Mouse (Mus musculus): Measurements from ENCODE around the gene Il23a. TPM values are rescaled to one million over a fixed set of nuclear protein-coding genes. Genes with fewer than 3 reads are reported as not detected.

Gene Il23a
- polyA plus RNA-seq (2015; fragmentation: Nextera tagmentation; extraction: Ambion mirVana), result 0.06 and 0.12 TPM in 2 replicates

DNA sequence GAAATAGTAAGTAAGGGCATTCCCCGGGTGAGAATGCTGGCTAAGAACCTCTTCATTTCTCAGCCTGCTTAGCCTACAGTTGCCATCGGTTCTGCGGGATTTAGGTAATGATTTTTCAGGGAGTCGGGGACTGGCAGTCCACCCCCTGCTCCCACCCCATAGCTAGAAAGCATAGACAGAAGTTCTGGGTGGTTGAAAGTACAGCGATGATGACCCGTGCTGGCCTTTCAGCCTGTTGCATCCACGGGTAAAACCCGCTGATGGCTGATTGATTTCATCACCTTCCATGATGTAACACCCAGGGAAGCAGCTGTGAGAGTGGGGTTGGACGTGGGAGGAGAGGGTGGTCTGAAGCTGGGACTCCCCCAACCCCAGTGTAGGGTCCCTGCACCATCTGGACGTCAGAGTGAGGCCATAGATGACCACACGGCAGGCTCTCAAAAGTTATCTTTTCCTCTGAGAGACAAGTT lies at the start of gene Il23a:
TSS of gene Il23a (minus strand) at position 51 of the 470 bp plus-strand sequence.
- Histone ChIP-seq H3K27ac (ENCODE audit: low read length) (0 out of 2 replicates have a peak within 1 kb of the TSS, but pooled peaks have one; percentile 35), H3K4me1 (ENCODE audit: control insufficient read depth, low read depth, low read length) (peaks cover 12% of the 10 kb centered on the region), H3K9ac (ENCODE audit: low read depth, low read length) (no peak within 1 kb of the TSS), H3K4me2 (ENCODE audit: low read depth, low read length) (no peak within 1 kb of the TSS), H3K27me3 (ENCODE audit: control insufficient read depth, insufficient read depth, low read depth, low read length) (no peaks in the 10 kb centered on the region), H3K36me3 (ENCODE audit: control insufficient read depth, insufficient read depth) (no peaks in the 10 kb centered on the region), H3K9me3 (replicated peaks; ENCODE audit: control insufficient read depth, low read length) (no peaks in the 10 kb centered on the region), H3K4me3 (ENCODE audit: low read depth, low read length) (no peak within 1 kb of the TSS)
- 63% methylated on average over 11 of the region's 11 CpGs for WGBS (ENCODE audit: insufficient replicate concordance)
- ATAC-seq (ENCODE audit: low read depth), result no peak

DNA sequence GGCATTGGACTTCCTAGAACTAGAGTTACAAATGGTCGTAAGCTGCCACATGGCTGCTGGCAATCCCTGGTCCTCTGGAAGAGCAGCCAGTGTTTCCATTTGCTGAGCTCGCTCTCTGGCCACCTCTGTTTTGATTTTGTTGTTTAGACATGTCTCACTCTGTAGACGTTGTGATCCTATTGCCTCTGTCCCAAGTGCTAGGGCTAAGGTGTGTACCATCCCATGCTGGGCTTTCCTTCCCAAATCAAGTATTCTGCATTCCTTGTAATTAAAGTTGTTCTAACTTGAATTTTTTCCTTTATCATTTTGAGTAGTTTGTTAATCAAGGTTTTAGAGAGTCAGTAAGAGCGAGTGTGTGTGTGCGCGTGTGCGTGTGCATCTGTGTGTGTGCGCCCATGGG lies 49.0 kb upstream of the Il23a start:
- H3K9me3 ChIP-seq (replicated peaks; ENCODE audit: control insufficient read depth, low read length), result no peaks in the 10 kb centered on the region
- H3K4me3 ChIP-seq (ENCODE audit: low read depth, low read length), result no peak overlapping the region
- no peak overlapping the region for H3K4me2 ChIP-seq (ENCODE audit: low read depth, low read length)
- H3K9ac ChIP-seq (ENCODE audit: low read depth, low read length), result no peak overlapping the region
- WGBS (ENCODE audit: insufficient replicate concordance), result 85% methylated on average over 8 of the region's 8 CpGs
- no peak for ATAC-seq (ENCODE audit: low read depth)
- no peak overlapping the region for H3K27ac ChIP-seq (ENCODE audit: low read length)
- no peaks in the 10 kb centered on the region for H3K27me3 ChIP-seq (ENCODE audit: control insufficient read depth, insufficient read depth, low read depth, low read length)
- peaks cover 16% of the 10 kb centered on the region for H3K36me3 ChIP-seq (ENCODE audit: control insufficient read depth, insufficient read depth)
- peaks cover 32% of the 10 kb centered on the region for H3K4me1 ChIP-seq (ENCODE audit: control insufficient read depth, low read depth, low read length)

- H3K36me3 ChIP-seq (ENCODE audit: control insufficient read depth, insufficient read depth), result no peaks in the 10 kb centered on the region
- peaks cover 50% of the 10 kb centered on the region for H3K4me1 ChIP-seq (ENCODE audit: control insufficient read depth, low read depth, low read length)
- ATAC-seq (ENCODE audit: low read depth), result peak; percentile 92
- H3K27me3 ChIP-seq (ENCODE audit: control insufficient read depth, insufficient read depth, low read depth, low read length), result no peaks in the 10 kb centered on the region
- H3K4me3 ChIP-seq (ENCODE audit: low read depth, low read length), result peak overlapping the region; percentile 48
- peak overlapping the region; percentile 55 for H3K9ac ChIP-seq (ENCODE audit: low read depth, low read length)
- 8% methylated on average over 7 of the region's 7 CpGs for WGBS (ENCODE audit: insufficient replicate concordance)
- peak overlapping the region; percentile 94 for H3K27ac ChIP-seq (ENCODE audit: low read length)
- H3K4me2 ChIP-seq (ENCODE audit: low read depth, low read length), result peak overlapping the region; percentile 76
- H3K9me3 ChIP-seq (replicated peaks; ENCODE audit: control insufficient read depth, low read length), result no peaks in the 10 kb centered on the region
Measured at GRCm38 (mm10) chr10:128344568-128345275, 46.2 kb upstream of the Il23a start.

DNA sequence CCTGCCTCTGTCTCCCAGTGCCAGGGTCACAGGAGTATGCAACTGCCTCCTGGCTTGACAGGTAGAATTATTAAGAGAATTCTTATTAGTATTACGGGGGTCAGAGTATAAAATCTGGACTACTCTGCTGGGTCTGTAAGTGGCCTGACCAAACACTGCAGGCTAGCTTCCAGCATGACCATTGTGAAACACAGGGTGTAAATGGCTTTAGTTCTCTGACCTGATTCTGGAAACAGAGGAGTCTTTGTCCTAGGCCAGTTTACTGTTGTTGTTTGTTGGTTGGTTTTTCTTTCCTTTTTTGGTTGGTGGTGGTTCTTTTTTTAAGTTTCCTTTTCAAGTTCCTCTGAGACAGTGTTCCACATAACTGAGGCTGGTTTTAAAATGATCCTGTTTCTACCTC lies 44.9 kb upstream of the Il23a start:
- H3K4me3 ChIP-seq (ENCODE audit: low read depth, low read length), result no peak overlapping the region
- ATAC-seq (ENCODE audit: low read depth), result no peak
- H3K27ac ChIP-seq (ENCODE audit: low read length), result peak overlapping the region; percentile 20
- no peak overlapping the region for H3K4me2 ChIP-seq (ENCODE audit: low read depth, low read length)
- no peaks in the 10 kb centered on the region for H3K9me3 ChIP-seq (replicated peaks; ENCODE audit: control insufficient read depth, low read length)
- peaks cover 62% of the 10 kb centered on the region for H3K4me1 ChIP-seq (ENCODE audit: control insufficient read depth, low read depth, low read length)
- no peaks in the 10 kb centered on the region for H3K36me3 ChIP-seq (ENCODE audit: control insufficient read depth, insufficient read depth)
- H3K27me3 ChIP-seq (ENCODE audit: control insufficient read depth, insufficient read depth, low read depth, low read length), result no peaks in the 10 kb centered on the region
- H3K9ac ChIP-seq (ENCODE audit: low read depth, low read length), result no peak overlapping the region
- WGBS (ENCODE audit: insufficient replicate concordance), result 85% methylated on average over 1 of the region's 1 CpGs

GRCm38 (mm10) chr10:128340257-128340656 lies 41.7 kb upstream of the Il23a start:
- no peak overlapping the region; the same call in 1 of the 2 replicates for H3K9ac ChIP-seq (ENCODE audit: low read depth, low read length)
- no peaks in the 10 kb centered on the region for H3K27me3 ChIP-seq (ENCODE audit: control insufficient read depth, insufficient read depth, low read depth, low read length)
- H3K4me2 ChIP-seq (ENCODE audit: low read depth, low read length), result peak overlapping the region; percentile 79; the same call in 1 of the 2 replicates
- no peak for ATAC-seq (ENCODE audit: low read depth)
- 39% methylated on average over 2 of the region's 2 CpGs for WGBS (ENCODE audit: insufficient replicate concordance)
- H3K9me3 ChIP-seq (replicated peaks; ENCODE audit: control insufficient read depth, low read length), result no peaks in the 10 kb centered on the region
- H3K4me1 ChIP-seq (ENCODE audit: control insufficient read depth, low read depth, low read length), result peaks cover 72% of the 10 kb centered on the region
- peak overlapping the region; percentile 46; the same call in 1 of the 2 replicates for H3K27ac ChIP-seq (ENCODE audit: low read length)
- no peak overlapping the region for H3K4me3 ChIP-seq (ENCODE audit: low read depth, low read length)
- H3K36me3 ChIP-seq (ENCODE audit: control insufficient read depth, insufficient read depth), result no peaks in the 10 kb centered on the region

GRCm38 (mm10) chr10:128338948-128339347 lies 40.4 kb upstream of the Il23a start:
- no peak for ATAC-seq (ENCODE audit: low read depth)
- H3K4me1 ChIP-seq (ENCODE audit: control insufficient read depth, low read depth, low read length), result peaks cover 67% of the 10 kb centered on the region

DNA sequence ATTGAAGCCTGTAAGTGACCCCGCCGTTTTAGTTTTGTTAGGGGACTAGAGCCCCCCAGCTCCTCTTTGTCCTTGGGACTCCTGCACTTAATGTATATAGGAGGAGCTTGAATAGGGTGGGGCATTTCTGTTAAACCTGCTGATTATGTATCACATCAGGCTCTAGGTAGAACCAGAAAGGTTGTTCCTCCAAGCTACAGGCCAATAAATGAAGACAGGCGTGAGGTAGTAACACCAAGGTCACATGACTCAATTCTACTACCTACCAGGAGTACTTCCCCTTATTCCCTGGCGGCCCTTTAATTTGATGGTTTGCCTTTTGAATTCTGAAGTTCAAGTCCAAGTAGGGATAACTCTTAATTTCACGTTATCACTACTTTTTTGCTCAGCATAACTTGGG lies 39.9 kb upstream of the Il23a start:
- Histone ChIP-seq H3K9ac (ENCODE audit: low read depth, low read length) (peak overlapping the region; percentile 93), H3K4me2 (ENCODE audit: low read depth, low read length) (peak overlapping the region; percentile 79), H3K4me3 (ENCODE audit: low read depth, low read length) (peak overlapping the region; percentile 95), H3K27me3 (ENCODE audit: control insufficient read depth, insufficient read depth, low read depth, low read length) (no peaks in the 10 kb centered on the region), H3K27ac (ENCODE audit: low read length) (peak overlapping the region; percentile 98), H3K4me1 (ENCODE audit: control insufficient read depth, low read depth, low read length) (peaks cover 62% of the 10 kb centered on the region), H3K36me3 (ENCODE audit: control insufficient read depth, insufficient read depth) (no peaks in the 10 kb centered on the region), H3K9me3 (replicated peaks; ENCODE audit: control insufficient read depth, low read length) (no peaks in the 10 kb centered on the region)
- WGBS (ENCODE audit: insufficient replicate concordance), result 8% methylated on average over 5 of the region's 5 CpGs
- ATAC-seq (ENCODE audit: low read depth), result peak; percentile 1; the same call in 1 of the 2 replicates

More at GRCm38 (mm10) chr10:128338948-128339347, 40.4 kb upstream of the Il23a start:
- H3K36me3 ChIP-seq (ENCODE audit: control insufficient read depth, insufficient read depth), result no peaks in the 10 kb centered on the region
- 40% methylated on average over 2 of the region's 2 CpGs for WGBS (ENCODE audit: insufficient replicate concordance)
- no peaks in the 10 kb centered on the region for H3K27me3 ChIP-seq (ENCODE audit: control insufficient read depth, insufficient read depth, low read depth, low read length)
- peak overlapping the region; percentile 79 for H3K4me2 ChIP-seq (ENCODE audit: low read depth, low read length)
- no peaks in the 10 kb centered on the region for H3K9me3 ChIP-seq (replicated peaks; ENCODE audit: control insufficient read depth, low read length)
- H3K27ac ChIP-seq (ENCODE audit: low read length), result peak overlapping the region; percentile 98
- H3K9ac ChIP-seq (ENCODE audit: low read depth, low read length), result peak overlapping the region; percentile 93
- H3K4me3 ChIP-seq (ENCODE audit: low read depth, low read length), result peak overlapping the region; percentile 95

DNA sequence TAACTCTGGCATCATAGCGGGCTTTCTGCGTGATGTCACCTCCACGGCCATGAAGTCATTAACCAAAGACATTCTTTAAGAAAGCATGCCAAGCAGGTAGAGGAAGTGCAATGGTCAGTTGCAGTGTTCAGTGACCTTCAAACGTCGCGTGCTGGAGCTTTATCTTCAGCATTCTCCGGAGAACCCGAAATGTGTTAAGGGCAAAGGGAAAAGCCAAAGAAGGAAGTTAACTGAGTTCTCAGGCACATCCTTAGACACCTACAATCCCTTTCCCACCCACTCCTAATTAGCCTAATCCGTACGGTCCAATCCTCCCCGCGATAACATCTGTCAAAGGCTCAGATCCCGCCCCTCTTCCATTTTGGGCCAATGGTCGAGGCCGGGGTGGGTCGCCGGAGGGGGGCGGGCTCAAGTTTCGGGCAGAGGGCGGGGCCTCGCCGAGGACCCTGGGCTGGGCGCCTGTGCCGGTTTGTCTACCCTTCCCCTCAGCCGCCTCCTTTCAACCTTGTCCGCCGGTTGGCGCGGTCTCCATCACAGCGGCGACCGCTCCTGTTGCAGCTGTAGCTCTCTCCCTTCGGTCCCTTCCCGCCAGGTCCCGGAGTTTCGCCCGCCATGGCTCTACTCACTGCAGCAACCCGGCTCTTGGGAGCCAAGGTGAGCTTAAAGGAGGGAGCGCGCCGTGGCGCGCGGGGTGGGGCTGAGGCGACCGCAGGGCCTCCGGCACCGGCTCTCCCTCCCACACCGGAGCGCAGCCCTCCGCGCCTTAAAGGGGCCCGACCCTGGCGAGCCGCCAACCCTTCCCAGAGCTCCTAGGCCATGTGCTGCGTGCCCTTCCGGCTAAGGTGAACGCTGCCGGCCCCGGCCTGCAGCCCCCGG lies 39.0 kb upstream of the Il23a start, which contains the start of gene Cs:
TSS of gene Cs (plus strand) at position 429 of the 876 bp plus-strand sequence.
- under 1% methylated on average over 61 of the region's 61 CpGs for WGBS (ENCODE audit: insufficient replicate concordance)
- peaks cover 55% of the 10 kb centered on the region for H3K4me1 ChIP-seq (ENCODE audit: control insufficient read depth, low read depth, low read length)

More for the DNA sequence above, 39.0 kb upstream of the Il23a start, which contains the start of gene Cs:
- H3K27me3 ChIP-seq (ENCODE audit: control insufficient read depth, insufficient read depth, low read depth, low read length), result no peaks in the 10 kb centered on the region
- peak within 1 kb of the TSS; percentile 93 for H3K9ac ChIP-seq (ENCODE audit: low read depth, low read length)
- H3K9me3 ChIP-seq (replicated peaks; ENCODE audit: control insufficient read depth, low read length), result no peaks in the 10 kb centered on the region
- H3K27ac ChIP-seq (ENCODE audit: low read length), result peak within 1 kb of the TSS; percentile 98
- peak within 1 kb of the TSS; percentile 79 for H3K4me2 ChIP-seq (ENCODE audit: low read depth, low read length)
- H3K4me3 ChIP-seq (ENCODE audit: low read depth, low read length), result peak within 1 kb of the TSS; percentile 95
- no peaks in the 10 kb centered on the region for H3K36me3 ChIP-seq (ENCODE audit: control insufficient read depth, insufficient read depth)
- peak; percentile 88 for ATAC-seq (ENCODE audit: low read depth)
